Mouse (Mus musculus): ENCODE measurements at regions not wholly inside any gene's neighbourhood (a gene's known extent, or its start where the extent isn't known, plus 50 kb on each side); places are given as distances from the start of the nearest gene placed in this dataset.

- DNase-seq (ENCODE audit: low spot score) = peak; percentile 38
Observed at GRCm38 (mm10) chr15:59845158-59845739, 171.2 kb downstream of the 4933412E24Rik start.

DNA sequence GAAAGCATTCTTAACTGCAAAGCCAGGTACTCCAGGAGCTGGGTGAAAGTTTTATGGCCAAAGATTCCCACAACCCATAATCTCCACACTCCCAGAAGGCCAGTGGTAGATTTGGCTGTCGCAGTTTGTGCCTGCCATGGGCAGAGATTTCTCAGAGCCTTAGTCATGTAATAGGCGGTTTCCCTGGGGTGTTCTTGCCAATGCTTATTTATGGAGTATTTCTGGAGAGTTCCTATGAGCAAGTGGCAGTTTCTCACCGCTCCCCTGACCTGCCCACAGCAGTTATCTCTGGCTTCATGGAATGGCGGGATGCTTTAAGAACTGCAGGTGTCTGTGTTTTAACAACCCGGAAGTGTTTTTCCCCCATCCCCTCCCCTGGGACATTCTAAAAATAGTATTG, 179.8 kb downstream of the 4933412E24Rik start:
- DNase-seq (ENCODE audit: low spot score) = no peak

- DNase-seq (ENCODE audit: low spot score) = no peak
Observed at GRCm38 (mm10) chr15:59833232-59833631, 183.2 kb downstream of the 4933412E24Rik start.

DNA sequence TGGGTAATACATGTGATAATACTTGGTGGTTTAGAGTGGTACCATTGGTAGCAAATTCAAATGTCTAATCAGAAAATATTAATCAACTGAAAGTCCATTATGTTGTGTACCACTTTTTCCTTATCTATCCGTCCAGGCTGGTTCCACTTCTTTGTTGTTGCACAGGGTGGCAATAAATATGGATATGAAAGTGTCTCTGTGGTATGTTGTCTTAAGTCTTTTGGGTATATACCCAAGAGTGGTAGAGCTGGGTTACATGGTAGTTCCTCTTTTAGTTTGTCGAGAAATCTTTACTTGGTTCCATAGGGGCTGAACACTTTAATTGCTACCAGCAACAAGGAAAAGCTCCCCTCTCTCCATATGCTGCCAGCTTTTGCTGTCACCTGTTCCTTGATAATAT, 184.9 kb downstream of the 4933412E24Rik start:
- no peak for DNase-seq (ENCODE audit: low spot score)

- DNase-seq (ENCODE audit: low spot score) = peak; percentile 25
Observed at GRCm38 (mm10) chr15:59830553-59831462, 185.6 kb downstream of the 4933412E24Rik start.

- peak; percentile 91 for DNase-seq (ENCODE audit: low spot score)
Observed at GRCm38 (mm10) chr15:59828421-59828820, 188.0 kb downstream of the 4933412E24Rik start.

DNA sequence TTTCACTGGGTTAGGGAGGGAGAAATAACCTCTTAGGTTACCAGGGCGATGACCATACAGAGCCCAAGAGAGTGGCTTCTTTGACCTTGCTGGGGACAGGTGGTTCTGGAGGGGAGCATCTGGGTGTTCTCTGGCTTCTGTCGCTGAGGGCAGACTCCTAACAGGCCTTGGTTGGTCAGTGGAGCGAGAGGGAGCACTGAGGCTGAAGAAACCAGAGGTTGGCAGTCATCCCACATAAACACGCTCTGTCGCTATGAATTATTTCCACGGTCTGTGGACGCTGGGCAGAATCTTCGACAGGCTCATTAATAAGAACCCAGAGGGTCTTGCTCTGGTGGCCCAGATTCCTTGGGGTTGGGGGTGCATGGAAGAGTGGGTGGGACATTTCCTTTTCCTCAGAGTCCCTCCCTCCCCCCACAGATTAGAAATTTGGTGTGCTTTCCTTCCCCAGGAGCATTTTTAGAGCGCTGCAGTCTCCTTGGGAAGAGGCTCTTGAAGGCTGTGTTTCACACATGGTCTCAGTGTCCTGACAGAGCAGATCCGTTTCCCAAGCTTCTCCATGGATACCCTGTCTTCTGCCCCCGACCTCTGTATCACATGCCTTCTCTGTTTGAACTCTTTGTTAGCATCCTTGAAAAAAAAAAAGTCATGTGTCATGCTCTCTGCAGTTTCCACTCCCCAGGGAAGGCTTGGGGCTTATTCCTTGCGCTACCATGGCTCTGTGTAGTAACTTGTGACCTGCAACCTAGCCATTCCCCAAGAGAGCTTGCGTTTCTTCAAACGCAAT, 190.1 kb downstream of the 4933412E24Rik start:
- peak; percentile 98 for DNase-seq (ENCODE audit: low spot score)

DNA sequence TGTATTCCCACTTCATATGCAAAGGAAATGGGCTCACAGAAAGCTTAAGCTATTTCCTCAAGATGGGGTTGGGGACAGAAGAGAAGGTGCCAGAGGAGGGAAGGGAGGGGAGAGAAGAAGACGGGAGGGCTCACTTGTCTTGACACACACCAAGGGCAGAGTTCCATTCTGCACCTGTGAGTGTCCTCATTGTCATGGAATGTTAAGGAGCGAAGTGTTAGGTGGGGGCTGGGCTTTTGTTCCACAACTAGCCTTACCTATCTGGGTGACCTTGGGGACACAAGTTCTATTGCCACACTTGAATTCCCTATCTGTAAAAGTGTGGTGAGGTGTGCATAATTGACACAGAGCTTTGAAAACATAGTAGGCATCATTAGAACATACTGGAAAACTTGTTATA, 192.5 kb downstream of the 4933412E24Rik start:
- no peak for DNase-seq (ENCODE audit: low spot score)

- peak; percentile 45 for DNase-seq (ENCODE audit: low spot score)
Observed at GRCm38 (mm10) chr15:59822995-59823681, 193.3 kb downstream of the 4933412E24Rik start.

DNA sequence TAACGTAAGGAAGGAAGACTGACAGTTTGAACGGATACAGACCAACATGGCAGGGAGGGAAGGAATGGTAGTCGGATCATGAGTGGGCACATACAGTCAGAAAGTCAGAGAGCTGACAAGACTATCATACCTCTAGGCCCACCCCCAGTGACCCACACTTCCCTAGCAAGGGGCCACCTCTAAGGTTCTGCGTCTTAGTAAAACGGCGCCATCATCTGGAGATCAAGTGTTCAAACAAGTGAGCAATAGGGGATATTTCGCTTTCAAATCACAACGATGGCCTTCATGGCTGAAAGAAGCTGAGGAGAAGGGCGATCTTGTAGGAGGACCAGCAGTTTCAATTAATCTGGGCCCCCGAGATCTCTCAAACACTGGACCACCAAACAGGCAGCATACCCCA, 196.1 kb downstream of the 4933412E24Rik start:
- no peak for DNase-seq (ENCODE audit: low spot score)

DNA sequence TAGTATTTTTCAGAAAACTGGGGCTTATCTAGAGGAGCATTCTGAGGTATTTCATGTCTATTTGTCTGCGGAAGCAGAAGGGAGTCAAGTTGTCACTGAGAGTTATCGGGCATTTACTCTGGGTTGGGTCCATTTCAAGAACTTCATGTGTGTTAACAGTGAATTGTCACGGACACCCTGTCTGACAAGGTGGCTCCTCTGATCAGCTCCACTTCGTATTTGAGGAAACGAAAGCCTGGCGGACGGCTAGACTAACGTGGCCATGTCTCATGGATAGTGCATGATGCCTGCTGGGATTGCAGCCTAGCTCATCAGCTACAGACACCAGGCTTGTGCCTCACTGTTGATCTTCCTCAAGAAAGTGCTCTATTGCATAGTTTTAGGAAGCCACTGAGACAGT, 200.4 kb downstream of the 4933412E24Rik start:
- DNase-seq (ENCODE audit: low spot score) = no peak

DNA sequence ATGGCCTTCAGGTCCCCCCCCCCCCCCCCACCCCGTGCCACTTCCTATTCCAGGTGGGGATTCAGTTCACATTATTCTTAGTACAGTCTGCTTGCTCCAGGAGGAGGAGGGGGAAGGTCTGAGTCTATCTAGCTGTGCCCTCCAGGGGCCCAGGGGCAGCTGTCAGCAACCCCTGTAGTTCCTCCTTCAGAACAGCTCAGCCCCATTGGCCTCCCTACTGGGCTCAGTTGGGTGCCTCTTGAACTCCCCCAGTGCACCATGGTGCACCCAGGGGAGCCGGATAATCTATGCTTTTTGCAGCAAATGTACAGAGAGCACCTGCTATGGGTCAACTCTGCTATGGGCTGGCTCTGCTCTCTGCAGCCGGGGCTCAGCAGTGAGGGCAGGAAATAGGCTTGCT, 204.8 kb downstream of the 4933412E24Rik start:
- no peak for DNase-seq (ENCODE audit: low spot score)

- DNase-seq (ENCODE audit: low spot score) = no peak
Observed at GRCm38 (mm10) chr15:59809361-59809760, 207.1 kb downstream of the 4933412E24Rik start.

GRCm38 (mm10) chr15:59807723-59808122, 208.7 kb downstream of the 4933412E24Rik start:
- DNase-seq (ENCODE audit: low spot score) = no peak

DNA sequence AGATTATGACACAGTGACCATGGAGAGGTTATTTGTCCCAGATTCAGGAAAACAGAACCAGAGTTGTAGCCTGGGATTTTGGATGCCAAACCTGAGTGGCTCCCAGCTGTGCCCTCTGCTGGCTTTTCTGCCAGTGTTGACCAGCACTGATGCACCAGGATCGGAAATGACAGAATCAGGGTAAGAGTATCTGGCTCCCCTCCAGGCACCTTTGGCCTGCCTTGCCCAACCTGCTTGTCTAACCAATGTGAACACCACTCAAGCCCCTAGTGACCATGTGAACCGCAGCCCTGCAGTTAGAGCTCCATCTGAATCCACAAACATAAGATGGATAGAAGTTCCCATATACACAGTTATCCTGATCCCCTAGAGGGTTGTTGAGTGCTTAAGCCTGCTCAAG, 210.6 kb downstream of the 4933412E24Rik start:
- DNase-seq (ENCODE audit: low spot score) = no peak

DNA sequence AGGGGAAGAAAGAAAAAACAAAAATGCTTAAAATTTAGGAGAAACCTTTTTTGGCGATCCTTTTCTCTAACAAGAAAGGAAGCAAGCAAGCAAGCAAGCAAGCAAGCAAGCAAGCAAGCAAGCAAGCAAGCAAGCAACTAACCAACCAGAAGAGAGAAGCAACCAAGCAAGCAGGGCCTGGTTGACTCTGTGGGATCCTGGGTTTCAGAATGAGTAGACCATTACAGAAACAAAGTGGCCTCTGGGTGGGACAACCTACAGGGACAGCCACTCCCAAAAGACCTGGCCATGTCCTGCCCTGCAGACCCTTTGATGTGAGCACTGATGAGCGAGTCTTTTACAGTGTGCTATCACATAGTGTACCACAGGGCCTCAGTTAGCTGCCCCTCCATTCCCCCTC, 211.6 kb downstream of the 4933412E24Rik start:
- DNase-seq (ENCODE audit: low spot score) = no peak

- no peak for DNase-seq (ENCODE audit: low spot score)
Observed at GRCm38 (mm10) chr15:59804394-59804793, 212.0 kb downstream of the 4933412E24Rik start.

GRCm38 (mm10) chr15:59802276-59802675, 214.1 kb downstream of the 4933412E24Rik start:
- DNase-seq (ENCODE audit: low spot score) = no peak

DNA sequence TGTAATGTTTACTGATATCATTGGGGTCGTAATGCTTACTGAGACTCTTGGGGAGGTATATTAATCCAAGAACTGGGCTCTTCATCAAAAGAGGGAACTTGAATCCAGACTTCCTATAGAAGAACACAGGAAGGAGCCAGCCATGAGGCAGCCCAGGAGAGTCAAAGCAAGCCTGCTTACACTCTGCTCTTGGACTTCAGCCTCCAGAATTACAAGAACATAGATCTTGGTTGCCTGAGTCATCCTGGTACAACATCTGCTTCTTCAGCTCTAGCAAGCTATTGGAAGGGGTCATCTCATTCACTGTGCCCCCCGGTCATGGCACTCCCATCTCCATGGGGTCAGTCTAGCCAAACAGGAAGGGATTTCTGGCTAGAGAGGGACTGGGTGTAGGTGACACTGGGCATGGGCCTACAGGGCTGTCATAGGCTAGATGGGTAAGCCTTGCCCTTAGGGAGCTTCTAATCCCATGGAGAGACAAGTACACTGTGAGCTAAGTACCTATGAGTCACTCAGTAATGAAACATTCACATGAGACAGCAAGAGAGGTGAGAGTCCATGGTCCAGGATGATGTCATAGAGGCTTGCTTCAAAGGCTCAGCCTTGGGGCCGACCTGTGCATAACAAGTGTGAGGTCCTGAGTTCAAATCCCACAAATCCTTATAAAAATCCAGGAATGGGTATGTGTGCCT, 217.1 kb downstream of the 4933412E24Rik start:
- no peak for DNase-seq (ENCODE audit: low spot score)

DNA sequence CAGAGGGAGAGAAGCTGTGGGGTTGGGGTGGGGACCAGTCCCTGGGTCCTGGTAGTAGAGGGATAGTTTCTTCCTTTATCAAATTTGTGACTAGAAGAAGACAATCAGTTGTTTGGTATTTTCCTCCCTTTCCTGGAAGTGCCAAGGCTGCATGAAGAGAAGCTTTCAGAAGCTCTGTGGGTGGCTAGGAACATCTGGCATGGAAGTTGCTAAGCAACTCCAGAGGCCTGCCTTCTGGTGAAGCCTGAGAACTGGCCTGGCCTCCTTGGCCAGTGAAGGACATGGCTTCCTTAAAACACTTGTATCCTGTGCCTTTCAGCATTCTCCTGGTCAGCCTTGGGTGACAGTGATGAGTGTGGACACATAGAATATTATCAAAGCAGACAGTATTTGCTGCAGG, 217.9 kb downstream of the 4933412E24Rik start:
- DNase-seq (ENCODE audit: low spot score) = peak; percentile 53

DNA sequence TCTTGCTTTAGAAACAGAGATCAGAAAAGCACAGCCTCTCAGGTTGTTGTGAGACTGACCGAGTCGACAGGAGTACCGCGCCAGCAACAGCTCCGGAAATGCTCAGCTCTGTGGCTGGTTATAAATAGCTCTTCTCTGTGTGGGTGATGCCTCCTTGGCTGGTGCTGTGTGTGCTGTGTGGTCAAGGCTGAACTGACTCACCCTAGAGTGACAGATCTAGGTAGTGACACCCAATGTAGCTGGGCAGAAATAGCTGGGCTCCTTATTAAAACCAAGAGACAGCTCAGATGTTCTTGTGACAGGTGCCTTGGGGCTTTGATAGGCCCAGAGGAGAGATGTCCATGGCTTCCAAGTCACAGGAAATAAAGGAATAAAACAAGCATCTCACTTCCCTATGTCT, 220.7 kb downstream of the 4933412E24Rik start:
- DNase-seq (ENCODE audit: low spot score) = peak; percentile 22
